Mouse (Mus musculus): Measurements from ENCODE around the gene Olfr809. TPM values are rescaled to one million over a fixed set of nuclear protein-coding genes. Genes with fewer than 3 reads are reported as not detected.

Olfr809 gene
- total RNA-seq (2017), result not detected in 2 replicates

DNA sequence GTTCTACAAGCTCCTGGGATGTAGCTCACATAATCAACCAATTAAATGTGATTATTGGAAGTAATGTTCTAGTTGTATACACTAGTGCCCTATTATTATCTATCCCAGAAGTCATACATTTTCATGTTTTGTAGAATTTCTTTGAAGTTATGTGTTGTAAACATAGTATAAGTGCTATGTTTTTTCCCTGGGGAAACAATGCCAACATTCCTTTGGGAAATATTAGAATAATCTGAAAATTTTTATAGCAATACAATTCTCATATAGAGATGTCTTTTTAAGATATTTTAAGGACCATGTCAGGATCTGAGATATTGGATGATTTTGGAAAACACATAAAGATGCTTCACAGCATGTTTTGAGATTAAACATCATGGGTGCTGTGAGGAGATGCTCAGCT lies at the start of gene Olfr809:
Gene Olfr809, plus strand, starts transcription at position 301 of the 400 bp plus-strand sequence.
- ATAC-seq (replicated peaks in 1 of 2; ENCODE audit: insufficient read depth in 1 of 2, low FRiP score in 2 of 2, low TSS enrichment in 1 of 2, low read depth in 1 of 2, poor library complexity in 2 of 2, severe bottlenecking in 2 of 2), result no peak

DNA sequence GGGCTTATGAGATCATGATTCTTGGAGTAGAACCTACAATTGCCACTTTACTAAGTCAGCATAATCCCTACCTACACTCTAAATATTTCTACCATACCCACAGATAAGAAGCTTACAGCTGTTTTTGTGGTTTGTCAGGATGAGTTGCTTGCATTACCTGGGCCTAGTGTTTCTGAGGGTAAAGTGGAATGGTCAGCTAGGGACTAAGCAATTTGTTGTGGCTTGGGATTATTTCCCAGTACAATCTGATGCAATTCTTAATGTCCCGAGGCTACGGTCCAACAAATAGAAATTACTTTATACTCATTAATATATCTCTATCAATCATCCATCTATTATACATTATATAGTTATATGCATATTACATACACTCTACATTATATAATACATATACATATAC lies 45.2 kb upstream of the Olfr809 start, which contains the start of gene Olfr805:
Gene Olfr805, minus strand, starts transcription at position 101 of the 400 bp plus-strand sequence.
- ATAC-seq (replicated peaks in 1 of 2; ENCODE audit: insufficient read depth in 1 of 2, low FRiP score in 2 of 2, low TSS enrichment in 1 of 2, low read depth in 1 of 2, poor library complexity in 2 of 2, severe bottlenecking in 2 of 2), result no peak

DNA sequence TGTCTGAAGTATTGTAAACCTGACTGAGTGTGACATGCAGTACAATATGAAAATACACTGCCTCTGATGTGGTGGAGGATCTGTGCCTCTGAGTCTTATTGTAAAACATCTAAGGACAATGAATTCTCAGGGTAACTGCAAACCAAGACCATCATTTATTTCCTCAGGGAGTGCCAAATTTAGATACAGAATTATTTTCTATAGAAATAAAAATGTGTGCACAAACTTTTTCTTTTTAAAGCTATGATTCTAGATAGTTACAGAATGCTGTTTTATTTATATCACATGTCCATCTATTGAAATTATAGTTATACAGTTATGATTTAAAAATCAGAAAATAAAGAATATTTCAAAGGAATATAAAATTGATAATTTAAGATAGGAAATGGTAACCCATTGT lies 32.6 kb upstream of the Olfr809 start, which contains the start of gene Olfr806:
Gene Olfr806, minus strand, starts transcription at position 101 of the 400 bp plus-strand sequence.
- no peak for ATAC-seq (replicated peaks in 1 of 2; ENCODE audit: insufficient read depth in 1 of 2, low FRiP score in 2 of 2, low TSS enrichment in 1 of 2, low read depth in 1 of 2, poor library complexity in 2 of 2, severe bottlenecking in 2 of 2)

DNA sequence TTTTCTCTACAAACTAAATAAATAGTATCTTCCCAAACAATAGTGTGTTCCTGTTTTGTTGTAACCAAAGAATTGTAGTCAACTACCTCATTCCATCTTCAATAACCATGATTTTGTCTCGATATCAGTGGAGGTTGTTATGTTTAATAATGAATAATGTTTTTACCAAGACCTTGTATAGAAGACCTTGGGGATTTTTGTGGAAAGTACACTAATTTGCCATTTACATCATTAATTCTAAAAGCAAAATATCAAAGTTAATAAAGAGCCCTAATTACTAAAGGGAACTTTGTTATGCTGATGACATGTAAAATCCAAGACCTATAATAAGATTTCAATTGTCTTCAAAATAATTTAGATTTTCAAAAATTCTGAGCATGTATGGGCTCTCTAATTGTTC lies 16.7 kb upstream of the Olfr809 start, which contains the start of gene Olfr807:
Gene Olfr807, minus strand, starts transcription at position 101 of the 400 bp plus-strand sequence.
- no peak for ATAC-seq (replicated peaks in 1 of 2; ENCODE audit: insufficient read depth in 1 of 2, low FRiP score in 2 of 2, low TSS enrichment in 1 of 2, low read depth in 1 of 2, poor library complexity in 2 of 2, severe bottlenecking in 2 of 2)

DNA sequence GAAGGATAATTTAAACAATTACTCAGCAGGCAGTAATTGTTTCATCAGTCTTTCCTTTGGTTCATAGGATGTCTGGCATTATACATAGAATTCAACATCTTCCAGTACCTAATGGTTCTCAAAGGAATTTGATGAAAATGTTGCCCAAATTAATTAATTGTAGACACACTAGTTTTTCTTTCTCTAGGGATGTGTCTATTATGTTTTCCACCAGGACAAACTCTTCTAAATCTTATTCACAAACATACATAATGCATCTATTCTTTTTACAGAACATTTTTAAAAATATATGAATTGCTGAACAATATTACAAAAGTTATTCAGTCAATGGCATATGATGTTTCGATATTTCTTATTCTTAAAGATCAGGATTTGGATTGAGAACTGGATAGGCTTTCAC lies 9.3 kb upstream of the Olfr809 start, which contains the start of gene Olfr808:
Gene Olfr808, plus strand, starts transcription at position 301 of the 400 bp plus-strand sequence.
- no peak for ATAC-seq (replicated peaks in 1 of 2; ENCODE audit: insufficient read depth in 1 of 2, low FRiP score in 2 of 2, low TSS enrichment in 1 of 2, low read depth in 1 of 2, poor library complexity in 2 of 2, severe bottlenecking in 2 of 2)

DNA sequence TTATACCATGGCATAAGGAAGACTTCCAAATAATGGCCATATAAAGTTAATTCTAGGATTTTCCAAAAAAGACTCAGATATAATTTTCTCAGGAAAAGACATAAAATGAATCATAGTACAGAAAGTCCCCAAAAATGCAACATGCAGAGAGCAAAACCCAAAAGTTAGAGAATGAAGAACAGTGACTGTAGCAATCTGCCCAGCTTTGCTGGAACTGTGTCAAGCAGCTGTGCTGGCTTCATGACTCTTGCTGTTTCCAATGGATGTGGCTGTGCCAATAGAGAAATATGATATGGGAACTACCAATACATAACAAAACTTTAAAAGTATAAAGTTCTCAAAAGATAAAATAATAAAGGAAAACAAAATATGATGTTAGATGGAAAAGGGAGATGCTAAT lies 3.7 kb downstream of the Olfr809 start:
- no peak for ATAC-seq (replicated peaks in 1 of 2; ENCODE audit: insufficient read depth in 1 of 2, low FRiP score in 2 of 2, low TSS enrichment in 1 of 2, low read depth in 1 of 2, poor library complexity in 2 of 2, severe bottlenecking in 2 of 2)

DNA sequence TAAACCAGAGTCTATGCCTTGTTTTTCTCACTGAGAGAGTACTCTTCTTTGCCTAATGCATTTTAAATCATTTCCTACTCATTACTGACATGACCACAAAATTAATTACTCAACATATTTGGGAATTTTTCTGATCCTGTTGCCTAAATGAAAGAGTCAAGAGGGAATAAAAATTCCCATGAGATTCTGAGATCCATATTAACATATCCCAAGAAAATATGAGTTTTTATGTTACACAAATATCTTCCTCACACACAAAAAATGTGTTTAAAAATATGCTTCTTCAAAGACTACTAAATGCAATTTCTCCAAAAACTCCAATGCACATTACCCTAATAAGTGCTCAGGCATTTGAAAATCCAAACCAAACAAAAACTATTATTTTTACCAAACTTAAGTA lies 20.4 kb downstream of the Olfr809 start, which contains the start of gene Olfr810:
Gene Olfr810, minus strand, starts transcription at position 101 of the 400 bp plus-strand sequence.
- ATAC-seq (replicated peaks in 1 of 2; ENCODE audit: insufficient read depth in 1 of 2, low FRiP score in 2 of 2, low TSS enrichment in 1 of 2, low read depth in 1 of 2, poor library complexity in 2 of 2, severe bottlenecking in 2 of 2), result no peak

DNA sequence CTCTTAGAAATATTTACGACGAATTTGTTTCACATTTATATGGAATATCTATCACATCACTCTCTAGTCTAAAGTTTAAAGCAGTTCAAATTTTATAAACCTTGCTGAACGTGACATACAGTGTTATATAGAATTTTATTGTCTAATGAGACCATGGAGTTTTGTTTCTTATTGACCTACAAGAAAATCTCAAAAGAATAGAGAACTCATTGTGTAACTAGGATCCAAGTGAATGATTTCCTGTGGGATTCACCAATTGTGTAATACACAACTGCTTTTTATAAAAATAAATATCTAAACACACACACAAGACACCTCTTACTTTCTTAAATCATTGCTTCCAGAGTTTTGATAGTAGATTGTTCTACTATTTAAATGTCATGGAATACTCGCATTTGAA lies 29.9 kb downstream of the Olfr809 start, which contains the start of gene Olfr811:
Gene Olfr811, minus strand, starts transcription at position 101 of the 400 bp plus-strand sequence.
- ATAC-seq (replicated peaks in 1 of 2; ENCODE audit: insufficient read depth in 1 of 2, low FRiP score in 2 of 2, low TSS enrichment in 1 of 2, low read depth in 1 of 2, poor library complexity in 2 of 2, severe bottlenecking in 2 of 2), result no peak

Other genes starting within 250 kb of the Olfr809 start
- gene Olfr792, start 235.5 kb upstream of the Olfr809 start, total RNA-seq (2017), result not detected in 2 replicates
- not detected in 2 replicates for gene Olfr794, start 207.0 kb upstream of the Olfr809 start, total RNA-seq (2017)
- gene Olfr796, start 162.1 kb upstream of the Olfr809 start, total RNA-seq (2017), result not detected in 2 replicates
- not detected in 2 replicates for gene Olfr798, start 146.7 kb upstream of the Olfr809 start, total RNA-seq (2017)
- gene Olfr799, start 137.2 kb upstream of the Olfr809 start, total RNA-seq (2017), result not detected in 2 replicates
- gene Olfr800, start 116.9 kb upstream of the Olfr809 start, total RNA-seq (2017), result 0.25 TPM in 1 of 2 replicates, not detected in the other
- not detected in 2 replicates for gene Olfr801, start 100.8 kb upstream of the Olfr809 start, total RNA-seq (2017)
- not detected in 2 replicates for gene Olfr802, start 86.5 kb upstream of the Olfr809 start, total RNA-seq (2017)
- not detected in 2 replicates for gene Olfr803, start 80.4 kb upstream of the Olfr809 start, total RNA-seq (2017)
- not detected in 2 replicates for gene Olfr804, start 71.4 kb upstream of the Olfr809 start, total RNA-seq (2017)
- gene Olfr805, start 45.3 kb upstream of the Olfr809 start, total RNA-seq (2017), result not detected in 2 replicates
- not detected in 2 replicates for gene Olfr806, start 32.7 kb upstream of the Olfr809 start, total RNA-seq (2017)
- gene Olfr807, start 16.8 kb upstream of the Olfr809 start, total RNA-seq (2017), result not detected in 2 replicates
- gene Olfr808, start 9.2 kb upstream of the Olfr809 start, total RNA-seq (2017), result not detected in 2 replicates
- gene Olfr810, start 20.3 kb downstream of the Olfr809 start, total RNA-seq (2017), result not detected in 2 replicates
- gene Olfr811, start 29.8 kb downstream of the Olfr809 start, total RNA-seq (2017), result not detected in 2 replicates
- gene Olfr812, start 71.5 kb downstream of the Olfr809 start, total RNA-seq (2017), result not detected in 2 replicates
- not detected in 2 replicates for gene Olfr813, start 80.7 kb downstream of the Olfr809 start, total RNA-seq (2017)
- not detected in 2 replicates for gene Olfr814, start 105.2 kb downstream of the Olfr809 start, total RNA-seq (2017)
- gene Olfr815, start 131.2 kb downstream of the Olfr809 start, total RNA-seq (2017), result not detected in 2 replicates
- not detected in 2 replicates for gene Olfr816, start 141.0 kb downstream of the Olfr809 start, total RNA-seq (2017)
- not detected in 2 replicates for gene Olfr818, start 174.5 kb downstream of the Olfr809 start, total RNA-seq (2017)
- gene Olfr819, start 192.6 kb downstream of the Olfr809 start, total RNA-seq (2017), result not detected in 2 replicates
- not detected in 2 replicates for gene Olfr247, start 201.5 kb downstream of the Olfr809 start, total RNA-seq (2017)
- gene Gm10310, start 210.4 kb downstream of the Olfr809 start, total RNA-seq (2017), result not detected in 2 replicates
- gene Olfr820, start 238.0 kb downstream of the Olfr809 start, total RNA-seq (2017), result not detected in 2 replicates

All from hematopoietic stem cell, adult 5-6 weeks (primary cell).